Mouse (Mus musculus): Measurements from ENCODE around the gene Pdzd2.

The Pdzd2 gene

GRCm38 (mm10) chr15:12494084-12494483 lies 245.6 kb downstream of the Pdzd2 start:
- no peak for DNase-seq (ENCODE audit: extremely low read depth, insufficient read length, low spot score)

DNA sequence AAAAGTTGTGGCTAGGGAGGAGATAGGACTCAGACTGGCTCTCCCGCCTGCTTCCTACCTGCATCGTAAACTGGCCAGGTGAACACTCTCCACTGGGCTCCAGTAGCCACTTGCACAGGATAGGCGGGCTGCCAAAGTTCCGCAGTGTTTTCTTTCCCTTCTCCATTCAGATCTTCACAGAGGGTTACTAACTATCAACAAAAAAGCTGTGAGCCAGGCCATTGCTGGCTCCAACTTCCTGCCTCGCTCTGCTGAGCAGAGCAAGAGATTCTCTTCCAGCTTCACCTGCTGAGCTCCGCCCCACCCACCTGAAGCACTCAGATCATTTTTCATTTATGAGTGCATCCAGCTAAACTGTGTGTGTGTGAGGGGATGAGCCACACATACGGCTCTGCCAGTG lies 246.5 kb downstream of the Pdzd2 start:
- no peak for DNase-seq (ENCODE audit: extremely low read depth, insufficient read length, low spot score)

- DNase-seq (ENCODE audit: extremely low read depth, insufficient read length, low spot score) = no peak
Observed at GRCm38 (mm10) chr15:12490969-12491368, 248.8 kb downstream of the Pdzd2 start.

DNA sequence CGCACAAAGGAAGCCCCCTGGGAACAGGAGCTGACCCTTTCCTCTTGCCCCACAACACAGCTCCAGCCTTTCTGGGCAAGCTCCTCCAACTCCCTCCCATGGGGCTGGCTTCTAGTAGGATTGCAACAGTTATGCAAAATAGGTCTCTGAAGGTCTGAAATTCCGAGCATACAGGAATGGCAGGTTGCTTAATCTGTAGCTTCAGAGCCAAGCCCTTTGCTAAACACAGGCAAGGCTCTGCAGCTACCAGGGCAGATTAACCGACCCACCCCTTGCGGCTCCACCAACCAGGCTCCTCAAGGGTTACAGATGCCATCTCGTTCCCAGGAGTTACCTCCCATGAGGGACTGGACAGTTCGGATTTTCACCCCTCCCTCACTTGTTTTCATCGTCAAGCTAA lies 249.2 kb downstream of the Pdzd2 start:
- DNase-seq (ENCODE audit: extremely low read depth, insufficient read length, low spot score) = no peak

DNA sequence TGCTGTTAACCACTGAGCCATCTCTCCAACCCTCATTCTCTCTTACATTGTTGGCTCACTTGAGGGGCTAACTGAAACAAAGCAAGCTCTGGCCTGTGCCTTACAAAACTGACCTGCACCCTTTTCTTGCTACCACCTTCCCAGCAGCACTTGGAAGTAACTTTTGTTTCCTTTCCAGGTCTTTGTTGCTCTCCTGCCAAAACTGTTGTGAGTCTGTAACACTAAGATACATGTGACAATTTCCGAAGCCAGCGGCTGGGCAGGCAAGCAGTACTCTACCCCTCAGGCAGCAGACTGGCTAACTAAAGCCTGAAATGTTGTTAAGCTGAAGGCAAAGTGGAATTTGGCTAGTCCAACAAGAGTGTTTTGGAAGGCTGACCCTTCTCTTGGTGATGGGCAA lies 251.4 kb downstream of the Pdzd2 start:
- no peak for DNase-seq (ENCODE audit: extremely low read depth, insufficient read length, low spot score)

- no peak for DNase-seq (ENCODE audit: extremely low read depth, insufficient read length, low spot score)
Observed at GRCm38 (mm10) chr15:12481261-12481660, 258.5 kb downstream of the Pdzd2 start.

DNA sequence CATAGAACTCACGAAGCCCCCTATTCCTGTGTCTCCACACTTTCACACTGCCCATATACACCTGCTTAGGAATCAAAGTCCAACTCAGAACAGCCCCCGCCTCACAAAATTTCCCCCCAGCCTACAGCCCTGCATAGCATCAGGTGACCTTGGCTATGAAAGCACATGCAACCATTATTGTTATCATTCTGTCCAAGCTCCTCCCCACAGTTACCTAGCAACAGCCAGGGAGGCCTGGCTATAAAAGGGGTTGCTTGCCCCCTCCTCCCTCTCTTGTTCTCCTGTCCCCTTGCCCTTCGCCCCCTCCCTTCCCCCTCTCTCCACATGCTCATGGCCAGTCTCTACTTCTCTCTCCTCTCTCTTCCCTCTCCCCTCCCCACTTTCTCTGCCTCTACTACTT lies 259.4 kb downstream of the Pdzd2 start:
- no peak for DNase-seq (ENCODE audit: extremely low read depth, insufficient read length, low spot score)

GRCm38 (mm10) chr15:12479326-12479725 lies 260.4 kb downstream of the Pdzd2 start:
- DNase-seq (ENCODE audit: extremely low read depth, insufficient read length, low spot score) = peak; percentile 11

GRCm38 (mm10) chr15:12473596-12473995 lies 266.1 kb downstream of the Pdzd2 start:
- no peak for DNase-seq (ENCODE audit: extremely low read depth, insufficient read length, low spot score)

GRCm38 (mm10) chr15:12472646-12473045 lies 267.1 kb downstream of the Pdzd2 start:
- DNase-seq (ENCODE audit: extremely low read depth, insufficient read length, low spot score) = no peak

DNA sequence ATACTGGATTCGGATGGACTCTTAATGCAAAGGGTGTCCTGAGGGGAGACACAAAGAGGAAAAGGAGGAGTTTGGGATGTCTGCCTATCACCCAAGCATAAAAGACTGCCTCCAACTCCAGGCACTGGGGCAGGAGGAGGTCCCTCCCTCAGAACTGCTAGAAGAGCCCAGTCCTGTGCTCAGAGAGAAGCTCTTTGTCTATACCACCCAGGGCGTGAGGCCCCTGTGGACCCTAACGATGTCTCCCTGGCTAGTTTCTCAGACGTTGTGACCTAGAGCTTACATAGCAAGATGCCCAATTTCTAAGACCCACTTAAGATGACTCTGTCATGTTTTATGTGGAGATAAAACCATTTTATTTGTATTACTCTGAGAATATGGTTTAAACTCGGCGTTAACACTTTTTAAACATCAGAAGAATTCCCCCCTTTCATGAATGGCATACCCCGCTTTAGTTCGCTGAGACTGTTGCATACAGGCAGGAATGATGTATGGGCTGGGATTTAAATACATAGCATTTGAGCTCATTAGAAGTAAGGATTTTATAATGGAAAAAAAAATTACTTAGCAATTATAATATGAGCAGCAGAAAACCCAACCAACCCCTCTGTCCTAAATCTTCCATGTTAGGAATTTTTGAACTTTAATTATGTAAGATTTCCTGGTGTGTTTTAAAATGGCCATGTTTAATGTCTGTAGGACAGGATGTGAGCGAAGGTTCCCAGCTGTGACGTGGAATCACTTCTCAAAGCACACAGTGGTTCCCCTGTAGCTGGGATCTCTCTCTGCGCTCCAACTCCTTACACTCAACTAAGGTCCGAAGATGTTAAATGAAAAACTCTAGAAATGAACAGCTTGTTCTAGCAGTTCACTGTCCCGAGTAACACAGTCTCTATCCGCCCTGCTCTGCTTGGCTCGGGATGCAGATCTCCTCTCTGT lies 268.6 kb downstream of the Pdzd2 start:
- DNase-seq (ENCODE audit: extremely low read depth, insufficient read length, low spot score) = no peak

GRCm38 (mm10) chr15:12468625-12469024 lies 271.1 kb downstream of the Pdzd2 start:
- no peak for DNase-seq (ENCODE audit: extremely low read depth, insufficient read length, low spot score)

GRCm38 (mm10) chr15:12465748-12466147 lies 274.0 kb downstream of the Pdzd2 start:
- DNase-seq (ENCODE audit: extremely low read depth, insufficient read length, low spot score) = no peak

GRCm38 (mm10) chr15:12456808-12457207 lies 282.9 kb downstream of the Pdzd2 start:
- DNase-seq (ENCODE audit: extremely low read depth, insufficient read length, low spot score) = no peak

GRCm38 (mm10) chr15:12453343-12453742 lies 286.4 kb downstream of the Pdzd2 start:
- no peak for DNase-seq (ENCODE audit: extremely low read depth, insufficient read length, low spot score)

DNA sequence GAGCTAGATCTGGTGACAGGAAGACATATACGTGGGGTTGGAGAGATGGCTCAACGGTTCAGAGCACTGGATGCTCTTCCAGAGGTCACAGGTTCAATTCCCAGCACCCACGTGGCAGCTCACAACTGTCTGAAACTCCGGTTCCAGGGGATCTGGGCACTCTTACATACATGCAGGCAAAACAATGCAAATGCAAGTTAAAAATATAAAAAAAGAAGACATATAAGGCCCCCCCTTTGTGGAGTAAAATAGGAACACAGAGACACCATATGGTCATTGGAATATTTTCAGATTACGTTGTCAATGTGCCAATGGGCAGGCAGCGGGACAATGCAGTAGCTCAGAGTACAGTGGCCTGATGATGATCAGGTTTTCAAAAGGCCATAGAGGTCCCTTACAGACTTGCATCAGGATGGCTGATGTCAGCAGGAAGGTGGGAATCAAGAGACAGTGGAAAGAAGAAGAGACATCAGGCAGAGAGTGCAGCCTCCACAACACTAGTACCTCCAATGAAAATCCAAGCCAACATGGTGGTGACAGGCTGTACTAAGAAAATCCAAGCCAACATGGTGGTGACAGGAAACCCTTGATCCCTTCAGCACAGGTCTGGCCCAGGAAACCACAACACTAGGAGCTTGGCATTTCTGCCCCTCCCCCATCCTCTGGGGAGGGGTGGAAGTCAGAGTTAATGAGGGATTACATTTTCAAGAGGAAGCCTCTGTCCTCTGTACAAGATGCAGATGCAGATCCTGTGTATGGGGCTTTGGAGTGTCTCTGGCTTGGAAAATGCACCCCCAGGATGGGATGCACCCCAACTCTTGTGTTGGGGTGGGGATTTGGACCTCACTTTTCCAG lies 287.4 kb downstream of the Pdzd2 start:
- no peak for DNase-seq (ENCODE audit: extremely low read depth, insufficient read length, low spot score)

- no peak for DNase-seq (ENCODE audit: extremely low read depth, insufficient read length, low spot score)
Observed at GRCm38 (mm10) chr15:12451448-12451847, 288.3 kb downstream of the Pdzd2 start.

GRCm38 (mm10) chr15:12450790-12451189 lies 288.9 kb downstream of the Pdzd2 start:
- DNase-seq (ENCODE audit: extremely low read depth, insufficient read length, low spot score) = no peak

- DNase-seq (ENCODE audit: extremely low read depth, insufficient read length, low spot score) = no peak
Observed at GRCm38 (mm10) chr15:12449321-12449720, 290.4 kb downstream of the Pdzd2 start.

DNA sequence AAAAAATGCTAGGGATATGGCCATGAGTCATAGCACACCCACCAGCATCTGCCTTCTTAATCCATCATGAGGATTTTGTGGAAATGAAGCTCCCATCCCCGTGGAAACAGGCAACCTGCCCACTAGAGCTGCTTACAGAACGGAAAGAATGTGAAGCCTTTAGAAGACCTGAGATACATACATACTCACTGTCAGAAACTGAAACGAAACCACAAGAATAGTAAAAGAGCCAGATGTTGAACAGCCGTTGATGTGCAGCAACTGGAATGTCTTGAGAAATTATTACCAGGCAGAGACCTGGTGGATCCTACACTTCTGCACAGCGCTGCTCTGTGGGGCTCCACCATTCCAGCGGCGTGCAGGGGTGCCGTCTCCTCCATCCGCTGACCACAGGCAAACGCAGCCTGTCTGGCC lies 292.7 kb downstream of the Pdzd2 start:
- no peak for DNase-seq (ENCODE audit: extremely low read depth, insufficient read length, low spot score)

DNA sequence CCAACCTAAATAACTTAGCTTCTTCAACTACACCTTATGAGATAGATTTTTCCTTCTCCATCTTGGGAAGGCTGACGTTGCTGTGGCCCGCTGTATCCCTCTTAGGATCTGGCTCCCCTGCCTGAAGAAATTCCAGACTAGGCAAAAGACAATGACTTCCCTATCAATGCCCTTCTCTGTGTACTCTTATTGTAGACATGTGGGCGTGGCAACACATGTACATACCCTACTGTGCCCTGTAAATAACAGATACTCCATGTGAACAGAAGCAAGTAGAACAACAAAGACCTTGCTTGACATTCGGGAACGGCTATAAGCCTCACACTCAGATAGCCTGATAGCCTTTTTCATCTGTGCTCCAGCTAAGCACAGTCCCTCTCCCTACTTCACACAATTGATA lies 295.2 kb downstream of the Pdzd2 start:
- DNase-seq (ENCODE audit: extremely low read depth, insufficient read length, low spot score) = no peak

- DNase-seq (ENCODE audit: extremely low read depth, insufficient read length, low spot score) = no peak
Observed at GRCm38 (mm10) chr15:12439351-12439751, 300.4 kb downstream of the Pdzd2 start.
